Mouse (Mus musculus): Measurements from ENCODE around the gene Vti1a. TPM values are rescaled to one million over a fixed set of nuclear protein-coding genes. Genes with fewer than 3 reads are reported as not detected.

Gene Vti1a
- polyA plus RNA-seq, 1 experiment = 17.6 TPM

DNA sequence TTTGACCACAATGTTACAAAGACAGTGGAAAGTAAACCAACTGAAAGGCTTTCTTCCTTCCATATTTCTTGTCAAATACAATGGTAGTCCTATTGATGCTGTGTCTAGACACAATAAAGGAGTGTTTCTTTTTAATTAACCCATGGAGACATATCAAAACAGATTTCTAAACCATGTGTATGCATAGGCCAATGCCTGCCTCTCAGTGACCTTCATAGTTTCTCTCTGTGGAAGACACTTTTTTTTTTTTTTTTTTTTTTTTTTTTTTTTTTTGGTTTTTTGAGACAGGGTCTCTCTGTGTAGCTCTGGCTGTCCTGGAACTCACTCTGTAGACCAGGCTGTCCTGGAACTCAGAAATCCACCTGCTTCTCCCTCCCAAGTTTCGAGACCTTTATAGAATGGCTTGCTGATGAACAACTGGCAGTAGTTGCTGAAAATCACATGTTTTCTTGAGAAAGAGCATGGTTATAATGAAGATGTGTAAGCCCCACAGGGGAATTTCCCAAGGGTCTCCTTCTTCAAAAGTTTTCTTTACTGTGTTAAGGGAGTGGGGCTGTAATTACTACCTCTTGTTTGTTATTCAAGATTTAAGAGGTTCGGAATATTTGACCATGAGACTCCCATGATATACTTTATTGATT lies 23.8 kb upstream of the Vti1a start:
- Histone ChIP-seq H3K9me3 (replicated peaks; ENCODE audit: control insufficient read depth, insufficient read depth, low read length, poor library complexity, severe bottlenecking) (no peaks in the 10 kb centered on the region), H3K27ac (ENCODE audit: insufficient read depth, low read length) (no peak overlapping the region), H3K36me3 (ENCODE audit: control insufficient read depth, insufficient read depth, low read length, poor library complexity, severe bottlenecking) (peaks cover 6% of the 10 kb centered on the region), H3K9ac (ENCODE audit: low read depth, poor library complexity, severe bottlenecking) (no peak overlapping the region), H3K4me1 (ENCODE audit: control insufficient read depth, insufficient read depth, low read length) (no peaks in the 10 kb centered on the region), H3K27me3 (ENCODE audit: control insufficient read depth, insufficient read depth, low read length, poor library complexity, severe bottlenecking) (no peaks in the 10 kb centered on the region), H3K4me3 (ENCODE audit: low read depth, low read length) (no peak overlapping the region)
- TF ChIP-seq POLR2A (IDR thresholded peaks at IDR 0.05; ENCODE audit: insufficient read depth, low read length) (no peak), EP300 (IDR thresholded peaks at IDR 0.05; ENCODE audit: insufficient read depth, low read depth, low read length) (no peak), CTCF (IDR thresholded peaks at IDR 0.05; ENCODE audit: low read depth, low read length) (no peak)

DNA sequence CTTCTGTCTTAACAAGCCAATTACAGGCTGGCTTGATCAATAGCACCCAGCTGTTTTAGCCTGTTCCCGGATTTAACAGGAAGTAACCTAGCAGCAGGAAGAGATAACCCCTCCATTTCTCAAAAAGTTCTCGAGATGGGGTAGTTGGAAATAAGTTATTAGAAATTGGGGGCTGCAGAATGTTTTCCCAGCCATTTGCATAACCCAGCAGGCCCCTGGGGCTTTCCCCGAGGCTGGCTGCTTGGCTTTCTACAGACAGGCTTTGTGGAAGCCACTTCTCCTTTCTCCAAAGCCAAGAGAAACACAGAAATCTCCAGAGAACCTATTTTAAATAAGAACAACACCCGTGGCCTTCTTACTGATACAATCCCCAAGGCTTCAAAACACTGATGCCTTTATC lies 22.9 kb upstream of the Vti1a start:
- TF ChIP-seq EP300 (IDR thresholded peaks at IDR 0.05; ENCODE audit: insufficient read depth, low read depth, low read length) = no peak
- TF ChIP-seq CTCF (IDR thresholded peaks at IDR 0.05; ENCODE audit: low read depth, low read length) = no peak
- TF ChIP-seq POLR2A (IDR thresholded peaks at IDR 0.05; ENCODE audit: insufficient read depth, low read length) = no peak
- Histone ChIP-seq H3K9ac (ENCODE audit: low read depth, poor library complexity, severe bottlenecking) (no peak overlapping the region), H3K36me3 (ENCODE audit: control insufficient read depth, insufficient read depth, low read length, poor library complexity, severe bottlenecking) (peaks cover 6% of the 10 kb centered on the region), H3K4me3 (ENCODE audit: low read depth, low read length) (no peak overlapping the region), H3K9me3 (replicated peaks; ENCODE audit: control insufficient read depth, insufficient read depth, low read length, poor library complexity, severe bottlenecking) (no peaks in the 10 kb centered on the region), H3K4me1 (ENCODE audit: control insufficient read depth, insufficient read depth, low read length) (no peaks in the 10 kb centered on the region), H3K27me3 (ENCODE audit: control insufficient read depth, insufficient read depth, low read length, poor library complexity, severe bottlenecking) (no peaks in the 10 kb centered on the region), H3K27ac (ENCODE audit: insufficient read depth, low read length) (no peak overlapping the region)

DNA sequence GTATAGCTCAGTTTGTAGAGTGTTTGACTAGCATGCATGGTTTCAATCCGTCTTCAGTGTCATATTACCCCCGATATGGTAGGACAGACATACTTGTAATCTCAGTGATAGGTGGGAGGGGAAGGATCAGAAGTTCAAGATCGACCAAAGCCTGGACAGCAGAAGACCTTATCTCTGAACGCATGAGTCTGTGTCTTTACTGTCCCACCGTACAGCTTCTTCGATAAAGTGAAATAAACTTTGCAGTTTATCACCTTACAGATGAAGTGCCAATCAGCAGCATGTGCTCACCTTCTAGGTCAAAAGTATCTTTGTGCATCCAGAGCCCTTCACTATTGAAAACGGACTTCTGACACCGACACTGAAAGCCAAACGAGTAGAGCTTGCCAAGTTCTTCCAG lies 21.0 kb upstream of the Vti1a start:
- H3K4me3 ChIP-seq (ENCODE audit: low read depth, low read length) = no peak overlapping the region
- H3K36me3 ChIP-seq (ENCODE audit: control insufficient read depth, insufficient read depth, low read length, poor library complexity, severe bottlenecking) = peaks cover 15% of the 10 kb centered on the region
- no peak overlapping the region for H3K27ac ChIP-seq (ENCODE audit: insufficient read depth, low read length)
- H3K9ac ChIP-seq (ENCODE audit: low read depth, poor library complexity, severe bottlenecking) = no peak overlapping the region
- H3K9me3 ChIP-seq (replicated peaks; ENCODE audit: control insufficient read depth, insufficient read depth, low read length, poor library complexity, severe bottlenecking) = no peaks in the 10 kb centered on the region
- no peaks in the 10 kb centered on the region for H3K27me3 ChIP-seq (ENCODE audit: control insufficient read depth, insufficient read depth, low read length, poor library complexity, severe bottlenecking)
- H3K4me1 ChIP-seq (ENCODE audit: control insufficient read depth, insufficient read depth, low read length) = no peaks in the 10 kb centered on the region
- TF ChIP-seq POLR2A (IDR thresholded peaks at IDR 0.05; ENCODE audit: insufficient read depth, low read length) = no peak
- TF ChIP-seq CTCF (IDR thresholded peaks at IDR 0.05; ENCODE audit: low read depth, low read length) = no peak
- no peak for TF ChIP-seq EP300 (IDR thresholded peaks at IDR 0.05; ENCODE audit: insufficient read depth, low read depth, low read length)

DNA sequence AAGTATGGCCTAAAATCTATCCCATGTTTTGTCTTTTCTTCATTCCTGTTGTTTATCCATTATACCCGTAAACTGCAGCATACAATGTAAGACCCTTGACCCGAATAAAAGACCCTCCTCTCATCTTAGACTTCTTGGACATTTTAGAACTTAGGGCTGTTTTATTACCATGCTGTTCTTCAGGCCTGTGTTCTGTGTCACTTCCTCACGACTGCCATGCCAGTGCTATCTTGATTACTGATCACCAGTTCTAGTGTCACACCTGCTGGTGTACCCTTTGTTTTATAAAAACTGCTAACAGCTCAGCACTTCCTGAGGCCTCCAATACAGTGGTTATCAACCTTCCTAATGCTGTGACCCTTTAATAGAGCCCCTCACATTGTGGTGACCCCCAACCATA lies 20.5 kb upstream of the Vti1a start:
- Histone ChIP-seq H3K4me3 (ENCODE audit: low read depth, low read length) (no peak overlapping the region), H3K4me1 (ENCODE audit: control insufficient read depth, insufficient read depth, low read length) (no peaks in the 10 kb centered on the region), H3K36me3 (ENCODE audit: control insufficient read depth, insufficient read depth, low read length, poor library complexity, severe bottlenecking) (peaks cover 16% of the 10 kb centered on the region), H3K9me3 (replicated peaks; ENCODE audit: control insufficient read depth, insufficient read depth, low read length, poor library complexity, severe bottlenecking) (no peaks in the 10 kb centered on the region), H3K9ac (ENCODE audit: low read depth, poor library complexity, severe bottlenecking) (no peak overlapping the region), H3K27ac (ENCODE audit: insufficient read depth, low read length) (no peak overlapping the region), H3K27me3 (ENCODE audit: control insufficient read depth, insufficient read depth, low read length, poor library complexity, severe bottlenecking) (no peaks in the 10 kb centered on the region)
- TF ChIP-seq CTCF (IDR thresholded peaks at IDR 0.05; ENCODE audit: low read depth, low read length) (no peak), POLR2A (IDR thresholded peaks at IDR 0.05; ENCODE audit: insufficient read depth, low read length) (no peak)

DNA sequence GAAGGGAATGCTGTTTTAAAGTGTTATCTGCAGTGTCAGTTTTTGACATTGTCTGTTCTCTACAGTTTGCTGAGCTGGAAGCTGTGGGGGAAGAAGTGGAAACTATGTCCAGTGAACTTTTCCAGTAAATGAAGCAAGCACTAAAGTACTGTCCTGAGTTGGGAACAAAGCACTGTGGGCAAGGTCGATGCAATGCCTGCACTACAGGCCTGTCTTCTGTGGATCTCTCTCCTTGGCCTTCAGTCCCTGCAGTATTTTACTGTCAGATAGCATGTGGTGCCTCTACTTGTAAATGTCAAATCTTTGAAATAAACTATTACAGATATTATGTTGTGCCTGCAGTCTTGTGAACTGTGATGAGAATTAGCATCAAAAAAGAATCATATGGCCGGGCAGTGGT lies 19.8 kb upstream of the Vti1a start:
- H3K4me3 ChIP-seq (ENCODE audit: low read depth, low read length) = no peak overlapping the region
- H3K27me3 ChIP-seq (ENCODE audit: control insufficient read depth, insufficient read depth, low read length, poor library complexity, severe bottlenecking) = no peaks in the 10 kb centered on the region
- no peak overlapping the region for H3K9ac ChIP-seq (ENCODE audit: low read depth, poor library complexity, severe bottlenecking)
- TF ChIP-seq CTCF (IDR thresholded peaks at IDR 0.05; ENCODE audit: low read depth, low read length) (no peak), POLR2A (IDR thresholded peaks at IDR 0.05; ENCODE audit: insufficient read depth, low read length) (no peak), EP300 (IDR thresholded peaks at IDR 0.05; ENCODE audit: insufficient read depth, low read depth, low read length) (no peak)
- H3K36me3 ChIP-seq (ENCODE audit: control insufficient read depth, insufficient read depth, low read length, poor library complexity, severe bottlenecking) = peaks cover 23% of the 10 kb centered on the region
- no peaks in the 10 kb centered on the region for H3K9me3 ChIP-seq (replicated peaks; ENCODE audit: control insufficient read depth, insufficient read depth, low read length, poor library complexity, severe bottlenecking)
- H3K27ac ChIP-seq (ENCODE audit: insufficient read depth, low read length) = no peak overlapping the region
- H3K4me1 ChIP-seq (ENCODE audit: control insufficient read depth, insufficient read depth, low read length) = no peaks in the 10 kb centered on the region

DNA sequence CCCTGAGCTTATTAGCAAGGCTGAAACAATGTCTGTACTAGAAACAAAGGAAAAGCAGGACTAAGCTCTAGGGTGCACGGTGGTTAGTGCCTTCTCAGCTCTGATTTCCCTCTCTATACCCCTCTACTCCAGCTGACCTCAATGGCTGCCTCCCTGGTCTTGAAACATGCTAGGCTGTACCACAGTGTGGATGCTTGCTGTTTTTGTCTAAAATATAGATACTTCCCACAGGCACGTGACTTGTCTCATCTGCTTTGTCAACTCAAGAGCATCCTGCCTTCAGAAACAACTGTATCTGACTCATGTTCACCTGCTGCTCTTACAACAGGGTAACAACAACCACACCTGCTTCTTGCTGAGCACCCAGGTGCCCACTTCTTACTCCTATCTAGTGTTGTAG lies 18.6 kb upstream of the Vti1a start:
- H3K4me1 ChIP-seq (ENCODE audit: control insufficient read depth, insufficient read depth, low read length) = no peaks in the 10 kb centered on the region
- no peak overlapping the region for H3K9ac ChIP-seq (ENCODE audit: low read depth, poor library complexity, severe bottlenecking)
- H3K4me3 ChIP-seq (ENCODE audit: low read depth, low read length) = no peak overlapping the region
- peaks cover 29% of the 10 kb centered on the region for H3K36me3 ChIP-seq (ENCODE audit: control insufficient read depth, insufficient read depth, low read length, poor library complexity, severe bottlenecking)
- H3K9me3 ChIP-seq (replicated peaks; ENCODE audit: control insufficient read depth, insufficient read depth, low read length, poor library complexity, severe bottlenecking) = no peaks in the 10 kb centered on the region
- TF ChIP-seq POLR2A (IDR thresholded peaks at IDR 0.05; ENCODE audit: insufficient read depth, low read length) (no peak), EP300 (IDR thresholded peaks at IDR 0.05; ENCODE audit: insufficient read depth, low read depth, low read length) (no peak), CTCF (IDR thresholded peaks at IDR 0.05; ENCODE audit: low read depth, low read length) (no peak)
- H3K27ac ChIP-seq (ENCODE audit: insufficient read depth, low read length) = no peak overlapping the region
- no peaks in the 10 kb centered on the region for H3K27me3 ChIP-seq (ENCODE audit: control insufficient read depth, insufficient read depth, low read length, poor library complexity, severe bottlenecking)
